Mouse (Mus musculus) kidney, postnatal 25 days (tissue): ENCODE data around the gene Sox8.

Source experiments
- DNase-seq, 2 experiments: peaks; one replicate each; pipeline ENCODE4 v3.0.0; 2021; ENCODE audit warnings: mixed read lengths in 2 of 2

The Sox8 gene

GRCm38 (mm10) chr17:25579332-25580047 is 9.0 kb upstream of the Sox8 start:
- DNase-seq: peak; percentile 40 to 75

- peak; percentile 98 for DNase-seq
Measured at GRCm38 (mm10) chr17:25578920-25579319, 8.4 kb upstream of the Sox8 start, which contains the start of gene Lmf1. Lmf1 (plus strand) TSS chr17:25579085.

GRCm38 (mm10) chr17:25577702-25578101 is 7.2 kb upstream of the Sox8 start:
- DNase-seq: no peak

GRCm38 (mm10) chr17:25577263-25577662 is 6.8 kb upstream of the Sox8 start:
- DNase-seq: no peak

GRCm38 (mm10) chr17:25576034-25576433 is 5.5 kb upstream of the Sox8 start:
- DNase-seq: no peak

- no peak for DNase-seq
Measured at GRCm38 (mm10) chr17:25575208-25575971, 4.9 kb upstream of the Sox8 start.

- DNase-seq: no peak
Measured at GRCm38 (mm10) chr17:25571453-25571820, 951 bp upstream of the Sox8 start.

GRCm38 (mm10) chr17:25569833-25570647 is 446 bp downstream of the Sox8 start:
- no peak for DNase-seq

GRCm38 (mm10) chr17:25568880-25569279 is 1.6 kb downstream of the Sox8 start:
- no peak for DNase-seq

- no peak for DNase-seq
Measured at GRCm38 (mm10) chr17:25568206-25568605, 2.3 kb downstream of the Sox8 start.

GRCm38 (mm10) chr17:25567745-25568144 is 2.7 kb downstream of the Sox8 start:
- DNase-seq: peak; percentile 54 to 67

GRCm38 (mm10) chr17:25567261-25567660 is 3.2 kb downstream of the Sox8 start:
- no peak for DNase-seq

- DNase-seq: no peak
Measured at GRCm38 (mm10) chr17:25565860-25566600, 4.5 kb downstream of the Sox8 start.

GRCm38 (mm10) chr17:25565244-25565643 is 5.2 kb downstream of the Sox8 start:
- no peak for DNase-seq

- DNase-seq: no peak
Measured at GRCm38 (mm10) chr17:25564481-25564880, 6.0 kb downstream of the Sox8 start.

- no peak for DNase-seq
Measured at GRCm38 (mm10) chr17:25561223-25562028, 9.1 kb downstream of the Sox8 start.

- DNase-seq: no peak
Measured at GRCm38 (mm10) chr17:25560554-25561222, 9.8 kb downstream of the Sox8 start.

GRCm38 (mm10) chr17:25559634-25560033 is 10.9 kb downstream of the Sox8 start:
- no peak for DNase-seq

- DNase-seq: peak in 1 of 2 experiments; percentile 19
Measured at GRCm38 (mm10) chr17:25556630-25557354, 13.7 kb downstream of the Sox8 start.
